Mouse (Mus musculus) lung, adult 2 months (tissue): ENCODE results near the gene Fam166a.

Experiments used
- CTCF ChIP-seq: fragments of 200-500 bp; IDR thresholded peaks from 2 replicates; pipeline ENCODE4 v1.5.1; 2011; ENCODE audit warnings: mild to moderate bottlenecking, low read length, control low read depth; ENCODE audit not compliant: insufficient read depth
- POLR2A ChIP-seq: fragments of 200-500 bp; IDR thresholded peaks from 2 replicates; pipeline ENCODE4 v1.6.1; 2011; ENCODE audit warnings: low read depth, mild to moderate bottlenecking, control low read depth, low read length, borderline replicate concordance; ENCODE audit errors: extremely low read depth

DNA sequence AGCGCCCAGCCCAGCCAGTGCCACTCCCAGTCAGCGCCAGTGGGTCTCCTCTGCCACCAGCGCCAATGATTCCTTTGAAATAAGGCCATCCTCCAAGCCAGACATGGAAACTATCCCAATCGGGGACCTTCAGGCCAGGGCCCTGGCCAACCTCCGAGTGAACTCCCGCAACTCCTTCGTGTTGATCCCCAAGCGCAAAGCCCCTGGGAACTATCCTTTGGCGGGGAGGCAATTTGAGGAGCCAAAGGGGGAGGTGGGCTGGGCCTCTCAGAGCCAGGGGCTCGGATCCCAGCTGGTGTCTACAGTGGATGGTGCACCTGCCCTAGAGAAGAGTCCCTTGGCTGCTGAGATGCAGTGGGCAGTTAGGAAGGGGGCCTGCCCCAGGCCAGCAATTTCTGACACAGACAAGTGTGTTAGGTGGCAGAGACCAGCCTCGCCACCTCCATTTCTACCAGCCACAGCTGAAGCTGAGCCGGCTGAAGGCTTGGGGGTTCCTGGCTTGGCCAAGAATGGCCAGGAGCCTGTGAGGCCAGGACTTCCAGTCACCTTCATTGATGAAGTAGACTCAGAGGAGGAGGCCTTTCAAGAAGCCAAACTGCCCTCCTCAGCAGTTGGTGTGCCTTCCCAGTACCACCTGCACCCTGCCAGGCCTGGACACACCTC, 45.2 kb downstream of the Fam166a start:
- TF ChIP-seq CTCF (no peak), POLR2A (no peak)
